Mouse (Mus musculus) kidney, postnatal 10 days (tissue): Measurements from ENCODE around the gene Tmem132d.
"Not testable (repeated sequence)": the region's sequence is repeated elsewhere in the genome, so short reads cannot be mapped to it uniquely, and the experiment has no call there.

Experiments used
- DNase-seq: peaks from one replicate; pipeline ENCODE4 v3.0.0; 2021; ENCODE audit warnings: mixed read lengths

Tmem132d gene

DNA sequence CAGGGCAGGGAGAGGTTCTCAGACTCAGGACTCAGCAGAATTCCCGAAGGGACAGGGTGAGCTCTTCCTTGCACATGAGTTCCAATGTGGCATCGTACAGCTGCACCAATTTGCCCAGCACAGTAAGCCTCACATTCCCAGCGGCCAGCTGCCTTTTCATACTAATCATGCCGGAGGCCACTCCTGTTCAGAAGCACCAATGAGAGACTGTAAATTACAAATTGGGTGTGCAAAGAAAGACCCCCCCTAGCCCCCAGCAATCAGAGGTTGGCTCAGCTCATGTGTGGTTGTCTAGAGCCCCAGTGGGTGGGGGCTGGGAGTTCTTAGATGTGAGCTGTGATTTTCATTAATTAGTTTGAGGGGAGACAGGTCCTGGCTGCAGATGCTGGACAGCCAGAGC is 677.3 kb downstream of the Tmem132d start:
- no peak for DNase-seq

DNA sequence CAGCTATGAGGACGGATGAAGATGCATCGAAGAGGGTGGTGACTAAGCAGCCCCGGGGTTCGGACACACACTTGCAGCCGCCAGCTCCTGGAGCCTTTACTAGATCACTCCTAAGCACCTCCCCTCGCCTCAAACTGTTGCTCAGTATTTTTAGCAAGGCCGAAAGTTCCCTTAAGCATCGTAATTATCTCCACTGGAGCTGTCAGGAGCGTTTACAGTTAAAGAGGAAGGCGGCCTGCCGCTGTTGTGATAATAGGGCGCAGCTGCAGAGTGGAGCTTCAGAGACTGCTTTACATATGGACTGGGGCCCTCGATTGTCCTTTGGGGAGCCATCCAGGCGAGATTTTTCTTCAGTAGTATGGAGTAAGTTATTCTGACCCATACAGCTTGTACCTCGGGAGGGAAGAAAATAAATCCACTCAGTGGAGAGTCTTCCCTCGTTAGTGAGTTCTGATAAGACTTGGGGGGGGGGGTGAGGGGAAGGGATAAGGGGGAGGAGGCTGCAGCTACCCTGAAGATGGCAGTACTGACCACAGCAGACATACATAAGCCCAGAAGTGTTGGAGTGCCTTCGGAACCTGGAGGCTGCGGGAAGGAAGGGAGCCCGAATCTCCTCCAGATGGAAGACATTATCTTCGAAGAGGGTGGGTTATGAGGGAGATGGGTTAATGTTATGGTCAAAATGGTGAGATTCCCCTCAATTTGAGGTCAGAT is 681.5 kb downstream of the Tmem132d start:
- peak; percentile 19 for DNase-seq

DNA sequence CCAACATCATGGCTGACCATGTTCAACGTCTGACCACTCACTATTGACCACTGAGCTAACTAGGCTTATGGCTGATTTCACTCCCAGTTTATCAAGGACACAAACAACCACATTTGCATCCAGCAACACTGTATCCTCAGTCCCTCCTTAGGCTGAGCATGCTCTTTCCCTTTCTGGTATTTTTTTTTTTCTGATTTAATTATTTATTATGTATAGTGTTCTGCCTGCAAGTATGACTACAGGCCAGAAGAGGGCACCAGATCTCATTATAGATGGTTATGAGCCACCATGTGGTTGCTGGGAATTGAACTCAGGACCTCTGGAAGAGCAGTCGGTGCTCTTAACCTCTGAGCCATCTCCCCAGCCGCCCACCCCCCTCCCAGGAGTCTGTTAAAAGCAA is 683.3 kb downstream of the Tmem132d start:
- DNase-seq, result not testable (repeated sequence)

DNA sequence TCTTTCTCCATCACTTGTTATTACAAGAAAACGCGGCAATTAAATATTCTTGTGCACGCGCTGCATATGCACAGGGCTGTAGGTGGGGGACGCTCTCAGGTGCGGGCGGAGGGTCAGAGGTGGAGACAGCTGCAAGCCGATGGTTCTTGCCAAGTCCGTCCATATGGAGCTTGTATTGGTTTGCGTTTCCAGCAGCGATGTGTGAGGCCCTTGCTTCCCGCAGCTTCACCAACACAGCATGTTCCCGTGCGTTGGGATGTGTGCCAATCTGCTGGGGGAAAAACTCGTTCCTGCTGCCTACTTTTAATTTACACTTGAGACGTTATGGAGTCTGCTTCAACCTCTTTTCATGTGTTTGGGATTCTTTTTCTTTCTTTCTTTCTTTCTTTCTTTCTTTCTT is 691.5 kb downstream of the Tmem132d start:
- DNase-seq, result no peak
